Comparison of ENCODE assay signal across 18 mouse cellular contexts in genomic region chr13:112762548-112762947, GRCm38 (mm10). TPM values are rescaled to one million over a fixed set of nuclear protein-coding genes. Genes with fewer than 3 reads are reported as not detected.
DNase-seq lines count a peak whose midpoint lies in the region; ATAC-seq and TF ChIP-seq lines count a peak whose summit lies in the region.
"Had no signal": no experiment of that assay in that cellular context is flagged by ENCODE, and none has a peak within 500 bp of the region (broad histone marks: within the 10 kb centered on the region; RNA-seq: fewer than 3 reads in every experiment).

No protein-coding gene starts in this region.

- whole genome bisulfite sequencing in embryonic facial prominence, embryonic 11.5 days = 35% methylated on average over 4 of the region's 4 CpGs
- WGBS in embryonic facial prominence, embryonic 10.5 days = 51% methylated on average over 4 of the region's 4 CpGs
- 22% methylated on average over 4 of the region's 4 CpGs for WGBS in kidney, adult 2 months
- WGBS in lung, embryonic 14.5 days = 39% methylated on average over 4 of the region's 4 CpGs
- WGBS in stomach, postnatal 0 days = 30% methylated on average over 4 of the region's 4 CpGs
- 85% methylated on average over 4 of the region's 4 CpGs for WGBS in midbrain, embryonic 15.5 days

- no peaks in the 10 kb centered on the region; the same call in 1 of the 2 replicates for H3K9me3 ChIP-seq in embryonic facial prominence, embryonic 11.5 days (replicated peaks; ENCODE audit: control insufficient read depth, low read length)
- peaks cover 14% of the 10 kb centered on the region for H3K9me3 ChIP-seq in embryonic facial prominence, embryonic 10.5 days
- H3K9me3 ChIP-seq in lung, embryonic 14.5 days (ENCODE audit: low read depth, low read length) = peaks cover 7% of the 10 kb centered on the region
- H3K9me3 ChIP-seq in stomach, postnatal 0 days (ENCODE audit: control insufficient read depth, low read length) = no peaks in the 10 kb centered on the region
- no peaks in the 10 kb centered on the region; the same call in none of the 2 replicates for H3K9me3 ChIP-seq in midbrain, embryonic 15.5 days

- no peaks in the 10 kb centered on the region for H3K27me3 ChIP-seq in embryonic facial prominence, embryonic 11.5 days (ENCODE audit: control insufficient read depth, insufficient read depth, low read length)
- H3K27me3 ChIP-seq in embryonic facial prominence, embryonic 10.5 days (replicated peaks; ENCODE audit: low read depth, poor library complexity, severe bottlenecking) = no peaks in the 10 kb centered on the region
- no peaks in the 10 kb centered on the region for H3K27me3 ChIP-seq in kidney, adult 2 months (replicated peaks; ENCODE audit: control insufficient read depth, insufficient read depth, low read length)
- no peaks in the 10 kb centered on the region for H3K27me3 ChIP-seq in lung, embryonic 14.5 days (ENCODE audit: insufficient read depth, low read length)
- no peaks in the 10 kb centered on the region for H3K27me3 ChIP-seq in stomach, postnatal 0 days (ENCODE audit: control insufficient read depth, insufficient read depth, low read length)
- no peaks in the 10 kb centered on the region for H3K27me3 ChIP-seq in midbrain, embryonic 15.5 days (replicated peaks)
- H3K27me3 ChIP-seq: CH12.LX; limb, embryonic 12.5 days; lung, embryonic 15.5 days had no signal

- H3K36me3 ChIP-seq in embryonic facial prominence, embryonic 11.5 days (replicated peaks; ENCODE audit: control insufficient read depth, insufficient read depth, low read depth, low read length) = no peaks in the 10 kb centered on the region
- H3K36me3 ChIP-seq in embryonic facial prominence, embryonic 10.5 days (replicated peaks) = 0 out of 2 replicates have a peak, but pooled peaks cover 5% of the 10 kb centered on the region
- no peaks in the 10 kb centered on the region for H3K36me3 ChIP-seq in kidney, adult 2 months (ENCODE audit: control insufficient read depth, insufficient read depth, low read length)
- H3K36me3 ChIP-seq in lung, embryonic 14.5 days (ENCODE audit: insufficient read depth) = no peaks in the 10 kb centered on the region
- H3K36me3 ChIP-seq in stomach, postnatal 0 days (ENCODE audit: control insufficient read depth, insufficient read depth, low read length) = no peaks in the 10 kb centered on the region; the same call in 1 of the 2 replicates
- H3K36me3 ChIP-seq in midbrain, embryonic 15.5 days (replicated peaks) = no peaks in the 10 kb centered on the region
- H3K36me3 ChIP-seq: limb, embryonic 12.5 days; lung, embryonic 15.5 days had no signal

- no peak overlapping the region for H3K9ac ChIP-seq in embryonic facial prominence, embryonic 11.5 days (replicated peaks; ENCODE audit: low read length)
- H3K9ac ChIP-seq in lung, embryonic 14.5 days = no peak overlapping the region
- no peak overlapping the region for H3K9ac ChIP-seq in stomach, postnatal 0 days (ENCODE audit: low read length)
- H3K9ac ChIP-seq in midbrain, embryonic 15.5 days = no peak overlapping the region
- H3K9ac ChIP-seq: limb, embryonic 12.5 days; lung, embryonic 15.5 days had no signal

- no peak overlapping the region for H3K27ac ChIP-seq in embryonic facial prominence, embryonic 11.5 days (replicated peaks; ENCODE audit: low read depth, low read length)
- no peak overlapping the region for H3K27ac ChIP-seq in embryonic facial prominence, embryonic 10.5 days (replicated peaks)
- peak overlapping the region; percentile 91 for H3K27ac ChIP-seq in kidney, adult 2 months (ENCODE audit: insufficient read depth, low read depth, low read length)
- H3K27ac ChIP-seq in lung, embryonic 14.5 days (ENCODE audit: low read depth) = no peak overlapping the region
- H3K27ac ChIP-seq in stomach, postnatal 0 days (replicated peaks) = peak overlapping the region; percentile 76
- H3K27ac ChIP-seq in midbrain, embryonic 15.5 days = no peak overlapping the region
- H3K27ac ChIP-seq: hindbrain, postnatal 0 days; limb, embryonic 12.5 days; lung, embryonic 15.5 days had no signal

- DNase-seq in embryonic facial prominence, embryonic 11.5 days (ENCODE audit: low spot score) = peak; percentile 47
- DNase-seq in embryonic facial prominence, embryonic 10.5 days (ENCODE audit: low spot score) = no peak
- DNase-seq in kidney, adult 2 months = peak; percentile 68
- no peak for DNase-seq in kidney, adult 18-20 months
- peak; percentile 53 for DNase-seq in lung, embryonic 14.5 days
- no peak for DNase-seq in lung, postnatal 14 days
- DNase-seq in stomach, postnatal 0 days (ENCODE audit: low spot score) = no peak
- DNase-seq: adrenal gland, postnatal 25 days; cerebellum, adult 9-10 months; heart, postnatal 36 days; right cerebral cortex, postnatal 4 days; thymus, postnatal 14 days had no signal

- no peak for TF ChIP-seq CTCF in kidney, adult 2 months (conservative IDR thresholded peaks at IDR 0.05; ENCODE audit: insufficient read depth, insufficient read length, low read depth, low read length)
- no peak for TF ChIP-seq CTCF in lung, embryonic 14.5 days (IDR thresholded peaks at IDR 0.05; ENCODE audit: low read depth)
- TF ChIP-seq CTCF in stomach, postnatal 0 days (IDR thresholded peaks at IDR 0.05; ENCODE audit: low read depth) = peak; percentile 12; the same call in 1 of the 2 replicates

- TF ChIP-seq POLR2A in kidney, adult 2 months (IDR thresholded peaks at IDR 0.05; ENCODE audit: low read depth, low read length) = no peak

- TF ChIP-seq EP300 in stomach, postnatal 0 days (optimal IDR thresholded peaks at IDR 0.05) = no peak

- no peak overlapping the region for H3K4me3 ChIP-seq in embryonic facial prominence, embryonic 11.5 days (ENCODE audit: low read depth, low read length)
- no peak overlapping the region for H3K4me3 ChIP-seq in embryonic facial prominence, embryonic 10.5 days
- H3K4me3 ChIP-seq in kidney, adult 2 months (ENCODE audit: insufficient read depth, low read depth, low read length) = no peak overlapping the region
- H3K4me3 ChIP-seq in lung, embryonic 14.5 days (ENCODE audit: low read depth, low read length) = no peak overlapping the region
- no peak overlapping the region for H3K4me3 ChIP-seq in stomach, postnatal 0 days (ENCODE audit: low read depth, low read length)
- no peak overlapping the region for H3K4me3 ChIP-seq in midbrain, embryonic 15.5 days
- H3K4me3 ChIP-seq: limb, embryonic 12.5 days; lung, embryonic 15.5 days; megakaryocyte, embryonic 14.5 days had no signal

- H3K4me2 ChIP-seq in embryonic facial prominence, embryonic 11.5 days (ENCODE audit: low read depth, low read length) = no peak overlapping the region
- H3K4me2 ChIP-seq in lung, embryonic 14.5 days = no peak overlapping the region
- H3K4me2 ChIP-seq in stomach, postnatal 0 days (replicated peaks; ENCODE audit: low read depth) = no peak overlapping the region
- no peak overlapping the region for H3K4me2 ChIP-seq in midbrain, embryonic 15.5 days
- H3K4me2 ChIP-seq: limb, embryonic 12.5 days; lung, embryonic 15.5 days had no signal

- peaks cover 2% of the 10 kb centered on the region; the same call in 1 of the 2 replicates for H3K4me1 ChIP-seq in embryonic facial prominence, embryonic 11.5 days (ENCODE audit: control insufficient read depth, insufficient read depth, low read length)
- H3K4me1 ChIP-seq in embryonic facial prominence, embryonic 10.5 days = peaks cover 50% of the 10 kb centered on the region
- H3K4me1 ChIP-seq in kidney, adult 2 months (ENCODE audit: control insufficient read depth, insufficient read depth, low read length) = 0 out of 2 replicates have a peak, but pooled peaks cover 3% of the 10 kb centered on the region
- H3K4me1 ChIP-seq in lung, embryonic 14.5 days (ENCODE audit: insufficient read depth) = peaks cover 9% of the 10 kb centered on the region
- H3K4me1 ChIP-seq in stomach, postnatal 0 days (replicated peaks; ENCODE audit: control insufficient read depth, insufficient read depth) = peaks cover 14% of the 10 kb centered on the region; the same call in 1 of the 2 replicates
- no peaks in the 10 kb centered on the region for H3K4me1 ChIP-seq in midbrain, embryonic 15.5 days

- no peak for ATAC-seq in embryonic facial prominence, embryonic 11.5 days (replicated peaks; ENCODE audit: insufficient number of reproducible peaks, low FRiP score, low TSS enrichment, low read depth)
- no peak for ATAC-seq in lung, embryonic 14.5 days (ENCODE audit: insufficient read depth)
- peak; percentile 16; the same call in 1 of the 2 replicates for ATAC-seq in stomach, postnatal 0 days (ENCODE audit: low FRiP score, low TSS enrichment)
- no peak for ATAC-seq in midbrain, embryonic 15.5 days (replicated peaks)
- ATAC-seq: hindbrain, postnatal 0 days had no signal

RNA-seq across cellular contexts. Expression of gene Plpp1, which starts 38.0 kb away (rescaled TPM):
- 25.0 and 26.9 TPM in 2 replicates for polyA plus RNA-seq in embryonic facial prominence, embryonic 11.5 days (2014; fragmentation: Nextera tagmentation; extraction: Ambion mirVana)
- 19.0 and 21.8 TPM in 2 replicates for polyA plus RNA-seq in embryonic facial prominence, embryonic 10.5 days (2016; fragmentation: Nextera tagmentation; extraction: Ambion mirVana)
- 98.1 and 123 TPM in 2 replicates for polyA plus RNA-seq in kidney, adult 2 months (2012; rRNA removed)
- polyA plus RNA-seq in lung, embryonic 14.5 days (2014; fragmentation: Nextera tagmentation; extraction: Ambion mirVana) = 52.7 and 58.5 TPM in 2 replicates
- 126 and 137 TPM in 2 replicates for polyA plus RNA-seq in stomach, postnatal 0 days (2015; fragmentation: Nextera tagmentation; extraction: Ambion mirVana)
- 59.9 and 62.3 TPM in 2 replicates for polyA plus RNA-seq in midbrain, embryonic 15.5 days (2015; fragmentation: Nextera tagmentation; extraction: Ambion mirVana)

Comparison
In these comparisons a context has a peak if more than half of its experiments do, and no peak if none do; other contexts are left out.
1. DNase-seq: peak in embryonic facial prominence, embryonic 11.5 days (single experiment), kidney, adult 2 months (single experiment) and lung, embryonic 14.5 days (single experiment); none in embryonic facial prominence, embryonic 10.5 days (single experiment), kidney, adult 18-20 months (single experiment), lung, postnatal 14 days (single experiment) and stomach, postnatal 0 days (single experiment).
2. H3K27ac ChIP-seq: peak in kidney, adult 2 months (single experiment) and stomach, postnatal 0 days (single experiment); none in embryonic facial prominence, embryonic 11.5 days (single experiment), embryonic facial prominence, embryonic 10.5 days (single experiment), lung, embryonic 14.5 days (single experiment) and midbrain, embryonic 15.5 days (single experiment).